Mouse (Mus musculus): Measurements from ENCODE around the gene Pygo1. TPM values are rescaled to one million over a fixed set of nuclear protein-coding genes. Genes with fewer than 3 reads are reported as not detected.

The Pygo1 gene
- polyA plus RNA-seq, 1 experiment from 2014 or later: 15.5 TPM

GRCm38 (mm10) chr9:72894796-72895352 lies 30.6 kb upstream of the Pygo1 start:
- Histone ChIP-seq H3K36me3 (replicated peaks) (no peaks in the 10 kb centered on the region), H3K4me3 (no peak overlapping the region), H3K4me1 (no peaks in the 10 kb centered on the region), H3K27ac (no peak overlapping the region), H3K4me2 (no peak overlapping the region), H3K9ac (no peak overlapping the region), H3K9me3 (no peaks in the 10 kb centered on the region), H3K27me3 (replicated peaks) (no peaks in the 10 kb centered on the region)
- no peak for ATAC-seq (replicated peaks)
- 96% methylated on average over 6 of the region's 6 CpGs for WGBS

GRCm38 (mm10) chr9:72902057-72902456 lies 23.4 kb upstream of the Pygo1 start:
- no peaks in the 10 kb centered on the region for H3K36me3 ChIP-seq (replicated peaks)
- H3K4me1 ChIP-seq: no peaks in the 10 kb centered on the region
- no peak overlapping the region for H3K4me2 ChIP-seq
- no peak overlapping the region for H3K9ac ChIP-seq
- H3K4me3 ChIP-seq: no peak overlapping the region
- WGBS: 90% methylated on average over 8 of the region's 8 CpGs
- no peaks in the 10 kb centered on the region for H3K9me3 ChIP-seq
- H3K27ac ChIP-seq: no peak overlapping the region
- no peaks in the 10 kb centered on the region for H3K27me3 ChIP-seq (replicated peaks)
- no peak for ATAC-seq (replicated peaks)

- H3K4me2 ChIP-seq: no peak overlapping the region
- H3K4me3 ChIP-seq: no peak overlapping the region
- no peaks in the 10 kb centered on the region for H3K27me3 ChIP-seq (replicated peaks)
- WGBS: 95% methylated on average over 5 of the region's 5 CpGs
- H3K27ac ChIP-seq: no peak overlapping the region
- H3K4me1 ChIP-seq: no peaks in the 10 kb centered on the region
- no peaks in the 10 kb centered on the region for H3K9me3 ChIP-seq
- H3K36me3 ChIP-seq (replicated peaks): no peaks in the 10 kb centered on the region
- no peak overlapping the region for H3K9ac ChIP-seq
- no peak for ATAC-seq (replicated peaks)
These were observed 22.8 kb upstream of the Pygo1 start for GRCm38 (mm10) chr9:72902611-72903010.

GRCm38 (mm10) chr9:72906693-72907103 lies 18.7 kb upstream of the Pygo1 start:
- Histone ChIP-seq H3K4me3 (no peak overlapping the region), H3K27ac (no peak overlapping the region), H3K4me2 (no peak overlapping the region), H3K27me3 (replicated peaks) (no peaks in the 10 kb centered on the region), H3K9me3 (no peaks in the 10 kb centered on the region), H3K36me3 (replicated peaks) (no peaks in the 10 kb centered on the region), H3K9ac (no peak overlapping the region), H3K4me1 (no peaks in the 10 kb centered on the region)
- ATAC-seq (replicated peaks): no peak
- 76% methylated on average over 6 of the region's 6 CpGs for WGBS

- H3K27ac ChIP-seq: no peak overlapping the region
- H3K4me2 ChIP-seq: no peak overlapping the region
- WGBS: 87% methylated on average over 2 of the region's 2 CpGs
- H3K27me3 ChIP-seq (replicated peaks): no peaks in the 10 kb centered on the region
- no peaks in the 10 kb centered on the region for H3K4me1 ChIP-seq
- no peaks in the 10 kb centered on the region for H3K36me3 ChIP-seq (replicated peaks)
- no peak for ATAC-seq (replicated peaks)
- no peak overlapping the region for H3K9ac ChIP-seq
- H3K9me3 ChIP-seq: no peaks in the 10 kb centered on the region
- no peak overlapping the region for H3K4me3 ChIP-seq
These were observed 14.1 kb upstream of the Pygo1 start for GRCm38 (mm10) chr9:72911381-72911780.

- Histone ChIP-seq H3K27ac (no peak overlapping the region), H3K4me3 (no peak overlapping the region), H3K27me3 (replicated peaks) (no peaks in the 10 kb centered on the region), H3K36me3 (replicated peaks) (no peaks in the 10 kb centered on the region), H3K4me2 (no peak overlapping the region), H3K9ac (no peak overlapping the region), H3K9me3 (no peaks in the 10 kb centered on the region), H3K4me1 (no peaks in the 10 kb centered on the region)
- ATAC-seq (replicated peaks): no peak
- WGBS: 71% methylated on average over 6 of the region's 6 CpGs
These were observed 11.9 kb upstream of the Pygo1 start for GRCm38 (mm10) chr9:72913551-72913950.

- Histone ChIP-seq H3K4me3 (no peak overlapping the region), H3K9ac (no peak overlapping the region), H3K27ac (no peak overlapping the region), H3K9me3 (no peaks in the 10 kb centered on the region), H3K4me2 (no peak overlapping the region), H3K27me3 (replicated peaks) (no peaks in the 10 kb centered on the region), H3K4me1 (no peaks in the 10 kb centered on the region), H3K36me3 (replicated peaks) (no peaks in the 10 kb centered on the region)
- 68% methylated on average over 7 of the region's 7 CpGs for WGBS
- no peak for ATAC-seq (replicated peaks)
These were observed 9.7 kb upstream of the Pygo1 start for GRCm38 (mm10) chr9:72915728-72916127.

- WGBS: 74% methylated on average over 3 of the region's 3 CpGs
- Histone ChIP-seq H3K36me3 (replicated peaks) (no peaks in the 10 kb centered on the region), H3K4me3 (no peak overlapping the region), H3K27me3 (replicated peaks) (no peaks in the 10 kb centered on the region), H3K9me3 (no peaks in the 10 kb centered on the region), H3K9ac (no peak overlapping the region), H3K4me1 (peaks cover 21% of the 10 kb centered on the region), H3K4me2 (no peak overlapping the region), H3K27ac (no peak overlapping the region)
- no peak for ATAC-seq (replicated peaks)
These were observed 2.4 kb upstream of the Pygo1 start for GRCm38 (mm10) chr9:72923068-72923467.

GRCm38 (mm10) chr9:72925935-72926258 lies 452 bp downstream of the Pygo1 start:
- Histone ChIP-seq H3K4me3 (peak overlapping the region; percentile 86), H3K36me3 (replicated peaks) (no peaks in the 10 kb centered on the region), H3K27ac (peak overlapping the region; percentile 84), H3K4me2 (peak overlapping the region; percentile 89), H3K27me3 (replicated peaks) (no peaks in the 10 kb centered on the region), H3K4me1 (peaks cover 24% of the 10 kb centered on the region), H3K9me3 (no peaks in the 10 kb centered on the region), H3K9ac (peak overlapping the region; percentile 84)
- peak; percentile 69 for ATAC-seq (replicated peaks)
- WGBS: under 1% methylated on average over 20 of the region's 20 CpGs

GRCm38 (mm10) chr9:72931166-72931790 lies 5.8 kb downstream of the Pygo1 start:
- WGBS: 80% methylated on average over 13 of the region's 13 CpGs
- ATAC-seq (replicated peaks): no peak
- Histone ChIP-seq H3K9ac (no peak overlapping the region), H3K4me3 (no peak overlapping the region), H3K36me3 (replicated peaks) (no peaks in the 10 kb centered on the region), H3K9me3 (no peaks in the 10 kb centered on the region), H3K27me3 (replicated peaks) (no peaks in the 10 kb centered on the region), H3K27ac (no peak overlapping the region), H3K4me2 (no peak overlapping the region), H3K4me1 (peaks cover 18% of the 10 kb centered on the region)

- Histone ChIP-seq H3K4me2 (no peak overlapping the region), H3K4me1 (no peaks in the 10 kb centered on the region), H3K9ac (no peak overlapping the region), H3K27me3 (replicated peaks) (no peaks in the 10 kb centered on the region), H3K36me3 (replicated peaks) (no peaks in the 10 kb centered on the region), H3K9me3 (no peaks in the 10 kb centered on the region), H3K4me3 (no peak overlapping the region), H3K27ac (no peak overlapping the region)
- 86% methylated on average over 4 of the region's 4 CpGs for WGBS
- no peak for ATAC-seq (replicated peaks)
These were observed 9.9 kb downstream of the Pygo1 start for GRCm38 (mm10) chr9:72935309-72935708.

- Histone ChIP-seq H3K27me3 (replicated peaks) (no peaks in the 10 kb centered on the region), H3K4me3 (no peak overlapping the region), H3K4me2 (no peak overlapping the region), H3K27ac (no peak overlapping the region), H3K4me1 (no peaks in the 10 kb centered on the region), H3K9ac (no peak overlapping the region), H3K9me3 (no peaks in the 10 kb centered on the region), H3K36me3 (replicated peaks) (no peaks in the 10 kb centered on the region)
- ATAC-seq (replicated peaks): no peak
- WGBS: 76% methylated on average over 2 of the region's 2 CpGs
These were observed 10.9 kb downstream of the Pygo1 start for GRCm38 (mm10) chr9:72936301-72936700.

- no peak for ATAC-seq (replicated peaks)
- Histone ChIP-seq H3K4me2 (no peak overlapping the region), H3K4me1 (no peaks in the 10 kb centered on the region), H3K27ac (no peak overlapping the region), H3K36me3 (replicated peaks) (peaks cover 25% of the 10 kb centered on the region), H3K9me3 (no peaks in the 10 kb centered on the region), H3K4me3 (no peak overlapping the region), H3K9ac (no peak overlapping the region), H3K27me3 (replicated peaks) (no peaks in the 10 kb centered on the region)
- WGBS: 63% methylated on average over 3 of the region's 3 CpGs
These were observed 18.0 kb downstream of the Pygo1 start for GRCm38 (mm10) chr9:72943424-72943823.
